Mouse (Mus musculus) layer of hippocampus, adult 11-12 months (tissue): ENCODE results near the gene Tma7.

Experiments
- DNase-seq: peaks from one replicate; pipeline ENCODE4 v3.0.0; 2022; ENCODE audit warnings: low spot score

Gene Tma7

GRCm38 (mm10) chr9:109082124-109082800, at the start of gene Tma7, which contains the start of gene Ccdc51:
Gene Tma7, minus strand, starts transcription at chr9:109082587.
Gene Ccdc51, plus strand, starts transcription at chr9:109082493.
- DNase-seq, result peak; percentile 91

GRCm38 (mm10) chr9:109130076-109130475, 47.7 kb upstream of the Tma7 start:
- no peak for DNase-seq

GRCm38 (mm10) chr9:109128211-109128610, 45.8 kb upstream of the Tma7 start:
- DNase-seq, result peak; percentile 33

GRCm38 (mm10) chr9:109127076-109127475, 44.7 kb upstream of the Tma7 start:
- DNase-seq, result no peak

- no peak for DNase-seq
Measured at GRCm38 (mm10) chr9:109125481-109125880, 43.1 kb upstream of the Tma7 start.

GRCm38 (mm10) chr9:109125043-109125442, 42.7 kb upstream of the Tma7 start:
- no peak for DNase-seq

GRCm38 (mm10) chr9:109124164-109124563, 41.8 kb upstream of the Tma7 start:
- DNase-seq, result no peak

- no peak for DNase-seq
Measured at GRCm38 (mm10) chr9:109123266-109123665, 40.9 kb upstream of the Tma7 start.

- DNase-seq, result peak; percentile 37
Measured at GRCm38 (mm10) chr9:109122553-109123085, 40.2 kb upstream of the Tma7 start.

- no peak for DNase-seq
Measured at GRCm38 (mm10) chr9:109120956-109121355, 38.6 kb upstream of the Tma7 start.

- DNase-seq, result no peak
Measured at GRCm38 (mm10) chr9:109119571-109119970, 37.2 kb upstream of the Tma7 start.

- DNase-seq, result no peak
Measured at GRCm38 (mm10) chr9:109118106-109118505, 35.7 kb upstream of the Tma7 start.

- no peak for DNase-seq
Measured at GRCm38 (mm10) chr9:109116205-109116604, 33.8 kb upstream of the Tma7 start.

GRCm38 (mm10) chr9:109114871-109115270, 32.5 kb upstream of the Tma7 start:
- no peak for DNase-seq

- DNase-seq, result no peak
Measured at GRCm38 (mm10) chr9:109114276-109114675, 31.9 kb upstream of the Tma7 start.

GRCm38 (mm10) chr9:109113331-109113730, 30.9 kb upstream of the Tma7 start:
- DNase-seq, result no peak

GRCm38 (mm10) chr9:109111591-109111990, 29.2 kb upstream of the Tma7 start:
- DNase-seq, result no peak

- DNase-seq, result no peak
Measured at GRCm38 (mm10) chr9:109111101-109111500, 28.7 kb upstream of the Tma7 start.

GRCm38 (mm10) chr9:109110240-109110639, 27.9 kb upstream of the Tma7 start:
- DNase-seq, result no peak

GRCm38 (mm10) chr9:109107341-109107740, 25.0 kb upstream of the Tma7 start:
- DNase-seq, result no peak

GRCm38 (mm10) chr9:109105648-109106047, 23.3 kb upstream of the Tma7 start:
- no peak for DNase-seq

GRCm38 (mm10) chr9:109105011-109105410, 22.6 kb upstream of the Tma7 start:
- peak; percentile 41 for DNase-seq

- DNase-seq, result no peak
Measured at GRCm38 (mm10) chr9:109104083-109104482, 21.7 kb upstream of the Tma7 start.

- DNase-seq, result no peak
Measured at GRCm38 (mm10) chr9:109103250-109103649, 20.9 kb upstream of the Tma7 start.
